Mouse (Mus musculus) heart, embryonic 11.5 days (tissue): ENCODE results near the gene Rtn4. TPM values are rescaled to one million over a fixed set of nuclear protein-coding genes. Genes with fewer than 3 reads are reported as not detected.
"Not testable (repeated sequence)": the region's sequence is repeated elsewhere in the genome, so short reads cannot be mapped to it uniquely, and the experiment has no call there.

ENCODE experiments used
- ATAC-seq: fragments of 200-750 bp; cut with Nextera tagmentation; replicated peaks from 2 replicates; pipeline ENCODE4 v1.8.0; 2017; ENCODE audit warnings: moderate library complexity; ENCODE audit not compliant: insufficient number of reproducible peaks, low FRiP score, low TSS enrichment
- H3K27ac ChIP-seq: fragments of 300-500 bp; sonication (generic); 2 replicates; pipeline ENCODE4 v1.5.1; 2014; ENCODE audit warnings: mild to moderate bottlenecking, low read depth, low read length
- H3K27me3 ChIP-seq: fragments of 300-500 bp; sonication (generic); 2 replicates; pipeline ENCODE4 v1.6.1; 2014; ENCODE audit warnings: mild to moderate bottlenecking, low read length, mixed read lengths; ENCODE audit not compliant: control insufficient read depth, insufficient read depth
- H3K36me3 ChIP-seq: fragments of 300-500 bp; sonication (generic); 2 replicates; pipeline ENCODE4 v1.6.1; 2014; ENCODE audit warnings: mild to moderate bottlenecking, low read length, moderate library complexity, mixed read lengths; ENCODE audit not compliant: control insufficient read depth, insufficient read depth
- H3K4me1 ChIP-seq: fragments of 300-500 bp; sonication (generic); 2 replicates; pipeline ENCODE4 v1.6.1; 2014; ENCODE audit warnings: low read length; ENCODE audit not compliant: control insufficient read depth, insufficient read depth
- H3K4me2 ChIP-seq: fragments of 300-500 bp; sonication (generic); 2 replicates; pipeline ENCODE4 v1.6.1; 2014; ENCODE audit warnings: mild to moderate bottlenecking, moderate library complexity
- H3K4me3 ChIP-seq: fragments of 300-500 bp; sonication (generic); 2 replicates; pipeline ENCODE4 v1.5.1; 2014; ENCODE audit warnings: low read depth, low read length
- H3K9ac ChIP-seq: fragments of 300-500 bp; sonication (generic); 2 replicates; pipeline ENCODE4 v1.6.1; 2014; ENCODE audit warnings: mild to moderate bottlenecking, low read depth, low read length, moderate library complexity
- H3K9me3 ChIP-seq: fragments of 300-500 bp; sonication (generic); replicated peaks from 2 replicates; pipeline ENCODE4 v1.6.1; 2016; ENCODE audit warnings: low read length; ENCODE audit not compliant: control insufficient read depth
- WGBS: fragments of 180-500 bp; shearing (Covaris S2); extraction: QIAGEN DNeasy Blood & Tissue Kit; methylation state at CpG from one replicate; pipeline ENCODE4 v1.1.7; 2014; ENCODE audit not compliant: insufficient replicate concordance; 5-methylcytosine and 5-hydroxymethylcytosine counted together
- polyA plus RNA-seq: library from polyadenylated mRNA; unstranded; fragments of >200 nt; fragmentation: Nextera tagmentation; extraction: Ambion mirVana; gene quantifications from 2 replicates; pipeline ENCODE4 v1.2.1, GENCODE M21; 2014

Rtn4 gene
- polyA plus RNA-seq, 1 experiment from 2014 or later, result 48.5 TPM

- H3K27me3 ChIP-seq, result no peaks in the 10 kb centered on the region
- H3K4me3 ChIP-seq, result no peak overlapping the region
- 85% methylated on average over 9 of the region's 9 CpGs for WGBS
- no peak overlapping the region for H3K27ac ChIP-seq
- H3K36me3 ChIP-seq, result peaks cover 14% of the 10 kb centered on the region
- no peak overlapping the region for H3K4me2 ChIP-seq
- H3K9me3 ChIP-seq, result no peaks in the 10 kb centered on the region
- H3K9ac ChIP-seq, result no peak overlapping the region
- ATAC-seq, result no peak
- H3K4me1 ChIP-seq, result no peaks in the 10 kb centered on the region
These were observed 53.5 kb downstream of the Rtn4 start for GRCm38 (mm10) chr11:29746203-29746602.

GRCm38 (mm10) chr11:29747365-29747764, 54.6 kb downstream of the Rtn4 start:
- WGBS, result 94% methylated on average over 3 of the region's 3 CpGs

GRCm38 (mm10) chr11:29747881-29748280, 55.1 kb downstream of the Rtn4 start:
- peaks cover 11% of the 10 kb centered on the region for H3K36me3 ChIP-seq
- H3K9ac ChIP-seq, result no peak overlapping the region
- 46% methylated on average over 1 of the region's 1 CpGs for WGBS
- H3K4me3 ChIP-seq, result no peak overlapping the region
- H3K27ac ChIP-seq, result no peak overlapping the region
- no peaks in the 10 kb centered on the region for H3K9me3 ChIP-seq
- no peaks in the 10 kb centered on the region; the same call in 1 of the 2 replicates for H3K4me1 ChIP-seq
- H3K27me3 ChIP-seq, result no peaks in the 10 kb centered on the region
- ATAC-seq, result no peak
- no peak overlapping the region for H3K4me2 ChIP-seq

More at GRCm38 (mm10) chr11:29747365-29747764, 54.6 kb downstream of the Rtn4 start:
- no peak for ATAC-seq
- H3K36me3 ChIP-seq, result peaks cover 11% of the 10 kb centered on the region
- no peak overlapping the region for H3K4me2 ChIP-seq
- H3K4me3 ChIP-seq, result no peak overlapping the region
- H3K9ac ChIP-seq, result no peak overlapping the region
- H3K9me3 ChIP-seq, result no peaks in the 10 kb centered on the region
- no peak overlapping the region for H3K27ac ChIP-seq
- H3K4me1 ChIP-seq, result no peaks in the 10 kb centered on the region; the same call in 1 of the 2 replicates
- no peaks in the 10 kb centered on the region for H3K27me3 ChIP-seq

GRCm38 (mm10) chr11:29748750-29749467, 56.2 kb downstream of the Rtn4 start:
- Histone ChIP-seq H3K36me3 (peaks cover 11% of the 10 kb centered on the region), H3K9me3 (no peaks in the 10 kb centered on the region), H3K27me3 (no peaks in the 10 kb centered on the region), H3K4me2 (no peak overlapping the region), H3K4me1 (no peaks in the 10 kb centered on the region; the same call in 1 of the 2 replicates), H3K4me3 (no peak overlapping the region), H3K27ac (no peak overlapping the region), H3K9ac (no peak overlapping the region)
- WGBS, result 88% methylated on average over 8 of the region's 8 CpGs
- no peak for ATAC-seq

GRCm38 (mm10) chr11:29749468-29749829, 56.7 kb downstream of the Rtn4 start:
- no peak for ATAC-seq
- no peaks in the 10 kb centered on the region for H3K27me3 ChIP-seq
- no peak overlapping the region for H3K9ac ChIP-seq
- no peaks in the 10 kb centered on the region; the same call in 1 of the 2 replicates for H3K4me1 ChIP-seq
- no peak overlapping the region for H3K27ac ChIP-seq
- H3K9me3 ChIP-seq, result no peaks in the 10 kb centered on the region
- H3K4me3 ChIP-seq, result no peak overlapping the region
- 92% methylated on average over 1 of the region's 1 CpGs for WGBS
- H3K36me3 ChIP-seq, result peaks cover 11% of the 10 kb centered on the region
- no peak overlapping the region for H3K4me2 ChIP-seq

GRCm38 (mm10) chr11:29751013-29751412, 58.3 kb downstream of the Rtn4 start:
- H3K9ac ChIP-seq, result no peak overlapping the region
- no peaks in the 10 kb centered on the region for H3K27me3 ChIP-seq
- H3K36me3 ChIP-seq, result peaks cover 10% of the 10 kb centered on the region
- no peaks in the 10 kb centered on the region for H3K9me3 ChIP-seq
- no peaks in the 10 kb centered on the region; the same call in 1 of the 2 replicates for H3K4me1 ChIP-seq
- H3K4me2 ChIP-seq, result no peak overlapping the region
- no peak for ATAC-seq
- 84% methylated on average over 2 of the region's 2 CpGs for WGBS
- no peak overlapping the region for H3K4me3 ChIP-seq
- no peak overlapping the region for H3K27ac ChIP-seq

GRCm38 (mm10) chr11:29751648-29752611, 59.2 kb downstream of the Rtn4 start:
- 81% methylated on average over 14 of the region's 14 CpGs for WGBS

GRCm38 (mm10) chr11:29756007-29756406, 63.3 kb downstream of the Rtn4 start:
- not testable (repeated sequence) for H3K9ac ChIP-seq, H3K4me1 ChIP-seq, ATAC-seq, H3K4me2 ChIP-seq, H3K27ac ChIP-seq, H3K9me3 ChIP-seq, H3K36me3 ChIP-seq, H3K4me3 ChIP-seq, H3K27me3 ChIP-seq
- 79% methylated on average over 5 of the region's 5 CpGs for WGBS

More at GRCm38 (mm10) chr11:29751648-29752611, 59.2 kb downstream of the Rtn4 start:
- no peak for ATAC-seq
- peaks cover 4% of the 10 kb centered on the region; the same call in 1 of the 2 replicates for H3K36me3 ChIP-seq
- no peaks in the 10 kb centered on the region for H3K27me3 ChIP-seq
- no peak overlapping the region for H3K4me2 ChIP-seq
- peaks cover 3% of the 10 kb centered on the region; the same call in 1 of the 2 replicates for H3K4me1 ChIP-seq
- H3K27ac ChIP-seq, result no peak overlapping the region
- no peaks in the 10 kb centered on the region for H3K9me3 ChIP-seq
- H3K9ac ChIP-seq, result no peak overlapping the region
- no peak overlapping the region for H3K4me3 ChIP-seq
